Mouse (Mus musculus): Measurements from ENCODE around the gene Hipk3.

DNA sequence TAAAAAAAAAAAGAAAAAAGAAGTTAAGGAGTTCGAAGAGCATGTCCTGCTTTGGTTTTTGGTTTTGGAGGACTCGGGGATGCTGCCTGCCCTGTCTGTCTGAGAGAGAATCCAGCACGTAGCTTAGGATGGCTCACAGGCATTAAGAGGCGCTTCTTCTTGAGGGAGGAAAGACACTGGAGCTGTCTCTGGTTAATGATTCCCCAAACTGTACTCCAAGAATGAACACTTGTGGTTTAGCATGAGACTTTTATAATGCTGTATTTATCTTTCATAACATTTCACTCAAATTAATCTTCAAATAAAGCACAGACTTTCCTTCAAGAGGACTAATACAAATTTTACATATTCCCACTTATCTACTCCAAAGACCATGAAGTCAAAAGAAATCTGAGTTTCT is 15.2 kb downstream of the Hipk3 start:
- TF ChIP-seq CTCF (IDR thresholded peaks at IDR 0.05; ENCODE audit: borderline replicate concordance, control insufficient read depth, extremely low read depth, insufficient read depth, low read length, poor library complexity): no peak
- no peak for TF ChIP-seq POLR2A (IDR thresholded peaks at IDR 0.05; ENCODE audit: control insufficient read depth, extremely low read depth, insufficient read depth, low read length, poor library complexity)
